Mouse (Mus musculus) inflammation-experienced regulatory T-cells, adult 16 weeks (primary cell): ENCODE results near the gene Ten1. TPM values are rescaled to one million over a fixed set of nuclear protein-coding genes. Genes with fewer than 3 reads are reported as not detected.

Experiments used
- polyA plus RNA-seq: library from polyadenylated mRNA; unstranded; fragments of 100-300 nt; shearing (Covaris generic); gene quantifications from one replicate; pipeline ENCODE4 v1.2.1, GENCODE M21; 2017

Gene Ten1
- 62.6 TPM for polyA plus RNA-seq

DNA sequence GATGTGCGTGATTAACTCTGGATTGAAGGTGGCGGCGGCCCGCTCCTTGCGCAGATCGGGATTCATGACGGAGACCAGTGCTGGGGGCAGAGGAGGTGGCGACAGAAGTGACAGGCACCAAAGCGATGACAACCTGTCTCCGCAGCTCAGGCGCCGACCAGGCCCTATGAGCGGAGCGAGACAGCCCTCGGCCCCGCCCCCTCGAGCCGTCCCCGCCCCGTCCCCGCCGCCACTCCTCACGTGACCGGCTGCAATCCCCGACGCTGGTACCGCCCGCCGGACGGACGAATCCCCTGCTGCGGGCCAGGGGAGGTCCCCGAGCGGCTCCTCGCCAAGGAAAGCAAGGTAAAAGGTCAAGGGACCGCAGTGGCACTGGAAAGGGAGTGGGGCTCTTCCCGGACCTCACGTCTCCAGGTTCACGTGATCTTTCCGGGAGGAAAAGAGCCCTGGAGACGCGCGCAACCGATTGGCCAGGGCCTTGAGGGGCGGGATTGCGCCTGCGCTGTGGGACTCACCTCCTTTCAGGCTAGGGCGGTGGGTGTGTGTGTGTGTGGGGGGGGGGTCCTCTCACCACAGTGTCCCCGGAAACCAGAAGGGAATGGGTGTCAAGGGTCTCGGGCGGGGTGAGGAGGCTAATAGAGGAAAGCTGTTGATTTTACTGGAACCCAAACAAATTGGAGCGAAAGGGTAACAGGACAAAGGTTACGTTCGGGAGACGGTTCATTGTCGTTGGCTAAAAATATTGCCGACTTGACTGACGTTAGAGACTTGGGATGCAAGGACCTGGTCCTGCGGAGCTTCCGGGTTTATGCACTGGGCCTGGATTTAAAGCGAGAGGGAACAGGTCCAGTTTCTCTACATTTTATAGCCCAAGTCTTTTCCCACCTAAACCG, at the start of gene Ten1, which contains the start of gene Acox1:
Ten1 (plus strand) TSS at position 217 of the 893 bp plus-strand sequence.
Acox1 (minus strand) TSS at position 407 of the 893 bp plus-strand sequence.

DNA sequence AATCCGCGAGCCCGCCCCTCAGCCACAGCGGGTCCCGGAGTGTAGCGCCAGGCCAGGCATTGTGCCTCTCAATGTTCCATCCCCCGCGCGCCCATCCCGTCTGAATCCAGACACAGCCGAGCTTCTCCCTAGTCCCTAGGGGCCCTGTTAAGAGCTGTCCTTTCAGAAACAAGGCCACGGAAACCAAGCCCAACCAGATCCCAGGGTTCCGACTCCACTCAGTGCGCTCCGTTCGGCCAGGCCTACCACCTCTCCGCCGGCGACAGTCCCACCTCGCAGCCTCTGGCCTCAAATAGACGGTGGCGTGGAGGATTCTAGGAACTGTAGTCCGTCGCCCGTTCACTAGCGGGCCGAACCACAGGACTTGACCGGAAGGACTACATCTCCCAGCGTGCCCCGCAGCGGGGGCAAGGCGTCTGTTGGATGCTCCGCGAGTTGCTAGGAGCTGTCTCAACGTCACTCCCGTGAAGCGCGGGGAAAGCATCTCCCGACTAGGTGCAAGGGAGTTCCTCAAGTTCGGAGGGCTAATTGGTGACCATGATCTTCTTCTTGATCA, 30.7 kb upstream of the Ten1 start, which contains the start of gene Fbf1:
Fbf1 (minus strand) TSS at position 283 of the 556 bp plus-strand sequence.

DNA sequence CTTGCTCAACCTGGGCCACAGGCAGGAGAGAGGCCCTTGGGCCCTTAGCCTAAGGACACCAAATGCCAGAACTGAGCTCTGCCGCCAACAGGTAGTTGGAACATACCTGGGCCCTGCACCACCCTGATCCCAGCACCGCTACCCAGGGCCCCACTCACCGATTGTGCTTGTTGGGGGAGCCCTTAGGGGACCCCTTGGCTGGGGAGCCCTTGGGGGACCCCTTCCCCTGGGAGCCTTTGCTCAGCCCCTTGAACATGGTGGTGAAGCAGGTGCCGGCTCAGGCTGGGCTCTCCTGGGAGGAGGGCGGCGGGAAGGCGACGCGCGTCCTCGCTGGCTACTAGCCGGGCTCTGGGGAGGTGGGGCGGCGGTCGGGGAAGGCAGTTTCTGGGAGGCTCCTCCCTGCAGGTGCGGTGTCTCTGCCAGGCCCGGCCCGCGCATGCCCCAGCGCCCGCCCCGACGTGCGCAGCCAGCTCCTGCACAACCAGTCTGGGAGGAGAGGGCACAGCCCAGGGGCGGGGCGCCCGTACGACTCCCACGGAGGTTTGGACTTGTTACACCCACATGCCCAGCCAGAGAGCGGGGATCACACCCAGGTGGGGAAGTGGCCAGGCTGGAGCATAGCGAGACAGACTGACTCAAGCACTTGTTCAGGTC, 39.2 kb downstream of the Ten1 start, which contains the start of gene Evpl:
Evpl (minus strand) TSS at position 336 of the 654 bp plus-strand sequence.

Other genes starting within 250 kb of the Ten1 start
- not detected for gene Itgb4, start 224.1 kb upstream of the Ten1 start, polyA plus RNA-seq
- gene Galk1, start 186.1 kb upstream of the Ten1 start, polyA plus RNA-seq: 40.4 TPM
- 1,346 TPM for gene H3f3b, start 170.9 kb upstream of the Ten1 start, polyA plus RNA-seq
- 56.5 TPM for gene Unk, start 168.5 kb upstream of the Ten1 start, polyA plus RNA-seq
- gene Unc13d, start 120.9 kb upstream of the Ten1 start, polyA plus RNA-seq: 202 TPM
- 214 TPM for gene Wbp2, start 111.9 kb upstream of the Ten1 start, polyA plus RNA-seq
- gene Trim47, start 71.6 kb upstream of the Ten1 start, polyA plus RNA-seq: 0.32 TPM
- 9.8 TPM for gene Trim65, start 67.7 kb upstream of the Ten1 start, polyA plus RNA-seq
- 91.0 TPM for gene Mrpl38, start 60.0 kb upstream of the Ten1 start, polyA plus RNA-seq
- gene Fbf1, start 30.7 kb upstream of the Ten1 start, polyA plus RNA-seq: 10.1 TPM
- gene Acox1, start 190 bp downstream of the Ten1 start, polyA plus RNA-seq: 24.7 TPM
- gene Evpl, start 39.2 kb downstream of the Ten1 start, polyA plus RNA-seq: 0.12 TPM
- gene Srp68, start 75.4 kb downstream of the Ten1 start, polyA plus RNA-seq: 91.6 TPM
- not detected for gene Galr2, start 82.1 kb downstream of the Ten1 start, polyA plus RNA-seq
- gene Exoc7, start 108.4 kb downstream of the Ten1 start, polyA plus RNA-seq: 102 TPM
- 0.11 TPM for gene Foxj1, start 136.5 kb downstream of the Ten1 start, polyA plus RNA-seq
- gene Rnf157, start 214.2 kb downstream of the Ten1 start, polyA plus RNA-seq: 1.9 TPM
- gene Ubald2, start 235.2 kb downstream of the Ten1 start, polyA plus RNA-seq: 31.8 TPM